Mouse (Mus musculus) heart, postnatal 14 days (tissue): ENCODE data around the gene Rnf5. TPM values are rescaled to one million over a fixed set of nuclear protein-coding genes. Genes with fewer than 3 reads are reported as not detected.

Experiments used
- DNase-seq, 2 experiments: peaks; one replicate each; pipeline ENCODE4 v3.0.0; 2021 to 2022
- intact Hi-C: fragments of 180-260 bp; cut with DNase I; formaldehyde crosslinking; loops from one replicate; pipeline ENCODE4 v1.15.1; 2025
- total RNA-seq, 2 experiments: library from RNA; stranded (reverse); gene quantifications; 2 replicates each; pipeline ENCODE4 v1.2.3; 2021

Rnf5 gene
- total RNA-seq, 2 experiments from 2014 or later, result 33.6 to 35.4 TPM

GRCm38 (mm10) chr17:34590154-34590987 lies 13.1 kb downstream of the Rnf5 start:
- intact Hi-C loops, result no loop called here
- DNase-seq, result peak in 1 of 2 experiments; percentile 28

- intact Hi-C loops, result no loop called here
- peak; percentile 72 to 73 for DNase-seq
Observed at GRCm38 (mm10) chr17:34589681-34590101, 13.8 kb downstream of the Rnf5 start, which contains the start of gene Gpsm3. Gene Gpsm3 (plus strand): TSS chr17:34589806.

- intact Hi-C loops, result no loop called here
- DNase-seq, result no peak
Observed at GRCm38 (mm10) chr17:34589206-34589605, 14.3 kb downstream of the Rnf5 start.

- DNase-seq, result no peak
- intact Hi-C loops, result no loop called here
Observed at GRCm38 (mm10) chr17:34588767-34589166, 14.7 kb downstream of the Rnf5 start.

DNA sequence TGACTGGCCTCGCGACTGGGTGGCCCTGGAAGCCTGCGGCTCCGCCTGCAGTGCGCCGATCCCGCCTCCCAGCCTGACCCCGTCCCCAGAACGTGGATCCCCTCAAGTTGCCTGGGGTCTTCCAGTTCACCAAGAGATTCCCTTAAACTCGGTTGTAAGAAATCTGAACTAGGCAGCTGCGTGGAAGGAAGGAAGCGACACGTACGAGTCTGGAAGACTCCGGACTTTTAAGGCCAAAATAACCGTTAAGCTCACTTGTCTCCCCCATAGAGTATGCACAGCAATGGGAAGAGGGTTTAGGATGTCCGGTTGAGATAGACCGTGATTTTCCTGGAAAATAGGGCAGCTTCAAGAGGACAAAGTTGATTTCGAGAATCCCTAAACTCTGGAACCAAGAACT lies 15.7 kb downstream of the Rnf5 start:
- no peak for DNase-seq
- intact Hi-C loops, result no loop called here

- DNase-seq, result peak; percentile 98 to 99
- intact Hi-C loops, result no loop called here
Observed at GRCm38 (mm10) chr17:34587423-34587811, 16.1 kb downstream of the Rnf5 start.

DNA sequence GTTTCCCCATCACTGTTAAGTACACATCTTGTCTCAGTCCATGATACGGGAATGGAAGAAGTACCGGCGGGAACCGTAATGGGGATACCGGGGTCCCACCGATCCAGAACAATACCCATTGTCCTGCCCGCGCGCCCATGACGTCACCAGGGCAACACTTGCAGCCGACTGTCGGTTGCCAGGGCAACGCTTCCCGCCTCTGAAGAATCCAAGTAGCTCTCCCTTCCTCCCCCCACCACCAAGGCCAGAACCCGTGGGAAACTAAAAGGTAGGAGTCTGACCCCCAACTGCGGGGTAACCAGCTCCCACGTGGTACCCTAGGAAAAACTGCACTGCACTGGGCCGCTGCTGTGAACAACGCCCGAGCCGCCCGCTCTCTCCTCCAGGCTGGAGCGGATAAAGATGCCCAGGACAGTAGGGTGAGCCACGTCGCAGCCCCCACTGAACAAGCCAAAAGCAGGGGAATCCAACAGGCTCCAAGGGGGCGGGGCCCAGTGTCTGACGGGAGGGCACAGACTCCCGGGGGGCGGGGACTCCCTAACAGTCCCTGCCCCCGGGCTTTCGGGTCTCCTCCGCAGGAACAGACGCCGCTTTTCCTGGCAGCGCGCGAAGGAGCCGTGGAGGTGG lies 16.6 kb downstream of the Rnf5 start:
- intact Hi-C loops, result no loop called here
- peak; percentile 83 to 88 for DNase-seq

DNA sequence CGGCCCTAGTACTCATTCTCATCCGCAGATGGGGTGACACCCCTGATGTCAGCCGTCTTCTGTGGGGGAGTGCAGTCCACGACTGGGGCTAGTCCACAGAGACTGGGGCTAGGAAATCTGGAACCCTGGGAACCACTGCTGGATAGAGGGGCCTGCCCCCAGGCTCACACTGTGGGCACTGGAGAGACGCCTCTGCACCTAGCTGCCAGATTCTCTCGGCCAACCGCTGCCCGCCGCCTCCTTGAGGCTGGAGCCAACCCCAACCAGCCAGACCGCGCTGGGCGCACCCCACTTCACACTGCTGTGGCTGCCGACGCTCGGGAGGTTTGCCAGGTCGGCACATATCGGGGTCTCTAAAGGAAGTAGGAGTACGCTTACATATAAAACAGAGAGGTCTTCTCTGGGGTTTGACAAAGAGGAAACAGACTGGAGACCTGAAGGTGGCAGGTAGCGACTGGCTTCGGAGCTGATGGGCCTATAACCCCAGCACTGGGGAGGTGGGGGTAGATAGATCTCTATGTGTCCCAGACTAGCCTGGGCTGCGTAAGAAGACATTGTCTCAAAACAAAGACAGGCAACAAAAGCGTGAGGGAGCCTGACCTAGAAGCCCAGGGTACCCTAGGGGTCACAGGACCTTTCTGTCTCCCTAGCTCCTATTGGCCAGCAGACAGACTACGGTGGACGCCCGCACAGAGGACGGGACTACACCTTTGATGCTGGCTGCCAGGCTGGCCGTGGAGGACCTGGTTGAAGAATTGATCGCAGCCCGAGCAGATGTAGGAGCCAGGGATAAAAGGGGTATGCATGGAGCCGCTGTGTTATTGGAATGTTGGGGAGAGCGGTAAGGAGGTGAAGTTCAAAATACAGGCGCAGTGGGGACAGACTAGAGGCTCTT lies 17.4 kb downstream of the Rnf5 start:
- no peak for DNase-seq
- intact Hi-C loops, result loop anchor here (2.0 kb wide), 1 partner anchor 15 kb away; no protein-coding TSS in a partner anchor

- no peak for DNase-seq
- intact Hi-C loops, result loop anchor here (2.0 kb wide), 1 partner anchor 14 kb away; no protein-coding TSS in a partner anchor
Observed at GRCm38 (mm10) chr17:34585121-34585520, 18.4 kb downstream of the Rnf5 start.

GRCm38 (mm10) chr17:34583819-34584218 lies 19.7 kb downstream of the Rnf5 start:
- intact Hi-C loops, result loop anchor here (2.0 kb wide), 1 partner anchor 13 kb away; no protein-coding TSS in a partner anchor
- no peak for DNase-seq

- intact Hi-C loops, result no loop called here
- DNase-seq, result no peak
Observed at GRCm38 (mm10) chr17:34583397-34583796, 20.1 kb downstream of the Rnf5 start.

GRCm38 (mm10) chr17:34582528-34582927 lies 21.0 kb downstream of the Rnf5 start:
- DNase-seq, result no peak
- intact Hi-C loops, result no loop called here

- intact Hi-C loops, result no loop called here
- DNase-seq, result no peak
Observed at GRCm38 (mm10) chr17:34578070-34578469, 25.4 kb downstream of the Rnf5 start.

DNA sequence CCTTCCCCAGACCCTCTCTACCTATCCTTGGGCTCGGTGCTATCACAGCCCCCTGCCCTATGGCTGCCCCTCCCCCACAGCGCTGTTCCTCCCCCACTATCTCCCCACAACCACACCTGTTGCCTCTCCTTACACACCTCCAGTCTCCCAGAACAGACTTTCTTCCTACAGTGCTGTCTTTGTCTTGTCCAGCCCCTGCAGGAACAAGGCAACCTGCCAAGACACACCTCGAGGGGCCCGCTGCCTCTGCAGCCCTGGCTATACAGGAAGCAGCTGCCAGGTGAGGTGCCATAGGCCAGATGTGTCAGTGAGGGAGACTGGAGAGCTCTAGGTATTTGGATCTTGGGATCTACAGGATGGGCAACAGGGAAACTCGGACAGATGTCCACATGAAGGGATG lies 26.9 kb downstream of the Rnf5 start:
- intact Hi-C loops, result no loop called here
- no peak for DNase-seq

DNA sequence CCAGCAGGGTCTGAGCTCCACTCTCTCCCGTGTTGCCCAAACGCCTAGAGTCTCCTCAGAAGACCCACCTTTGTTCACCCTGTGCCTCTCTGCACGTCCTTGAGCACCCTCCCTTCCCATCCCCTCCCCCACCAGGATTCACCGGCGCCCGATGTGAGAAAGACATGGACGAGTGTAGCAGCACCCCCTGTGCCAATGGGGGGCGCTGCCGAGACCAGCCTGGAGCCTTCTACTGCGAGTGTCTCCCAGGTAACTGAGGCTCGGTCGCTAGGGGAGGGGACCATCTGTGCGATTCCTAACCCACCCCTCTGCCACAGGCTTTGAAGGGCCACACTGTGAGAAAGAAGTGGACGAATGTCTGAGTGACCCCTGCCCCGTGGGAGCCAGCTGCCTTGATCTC lies 31.1 kb downstream of the Rnf5 start:
- intact Hi-C loops, result loop anchor here (1.0 kb wide), 1 partner anchor 47 kb away; no protein-coding TSS in a partner anchor
- no peak for DNase-seq

DNA sequence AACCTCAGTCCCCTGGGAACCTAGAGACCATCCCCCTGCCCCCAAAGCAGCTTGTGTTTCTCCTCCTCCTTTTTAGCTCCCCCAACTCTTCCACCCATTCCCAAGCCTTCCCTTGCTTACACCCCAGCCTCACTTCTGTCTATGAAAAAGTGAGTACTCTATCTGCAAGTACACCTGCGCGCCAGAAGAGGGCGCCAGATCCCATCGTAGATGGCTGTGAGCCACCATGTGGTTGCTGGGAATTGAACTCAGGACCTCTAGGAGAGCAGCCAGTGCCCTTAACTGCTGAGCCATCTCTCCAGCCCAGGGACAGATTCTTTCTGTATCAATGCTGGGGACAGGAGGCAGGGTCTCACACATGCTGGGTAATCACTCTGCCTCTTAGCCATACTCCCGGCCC lies 31.6 kb downstream of the Rnf5 start:
- intact Hi-C loops, result loop anchor here (1.0 to 2.0 kb wide), 2 partner anchors 13 to 47 kb away; no protein-coding TSS in a partner anchor
- DNase-seq, result no peak

GRCm38 (mm10) chr17:34569919-34570318 lies 33.6 kb downstream of the Rnf5 start:
- no peak for DNase-seq
- intact Hi-C loops, result loop anchor here (2.0 kb wide), 1 partner anchor 15 kb away; no protein-coding TSS in a partner anchor

GRCm38 (mm10) chr17:34568421-34568820 lies 35.1 kb downstream of the Rnf5 start:
- DNase-seq, result no peak
- intact Hi-C loops, result no loop called here

DNA sequence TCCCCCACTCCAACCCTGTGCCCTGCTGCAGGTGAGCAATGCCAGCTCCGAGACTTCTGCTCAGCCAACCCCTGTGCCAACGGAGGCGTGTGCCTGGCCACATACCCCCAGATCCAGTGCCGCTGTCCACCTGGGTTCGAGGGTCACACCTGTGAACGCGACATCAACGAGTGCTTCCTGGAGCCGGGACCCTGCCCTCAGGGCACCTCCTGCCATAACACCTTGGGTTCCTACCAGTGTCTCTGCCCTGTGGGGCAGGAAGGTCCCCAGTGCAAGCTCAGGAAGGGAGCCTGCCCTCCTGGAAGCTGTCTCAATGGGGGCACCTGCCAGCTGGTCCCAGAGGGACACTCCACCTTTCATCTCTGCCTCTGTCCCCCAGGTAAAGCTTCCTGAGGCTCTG lies 36.2 kb downstream of the Rnf5 start:
- DNase-seq, result no peak
- intact Hi-C loops, result no loop called here

DNA sequence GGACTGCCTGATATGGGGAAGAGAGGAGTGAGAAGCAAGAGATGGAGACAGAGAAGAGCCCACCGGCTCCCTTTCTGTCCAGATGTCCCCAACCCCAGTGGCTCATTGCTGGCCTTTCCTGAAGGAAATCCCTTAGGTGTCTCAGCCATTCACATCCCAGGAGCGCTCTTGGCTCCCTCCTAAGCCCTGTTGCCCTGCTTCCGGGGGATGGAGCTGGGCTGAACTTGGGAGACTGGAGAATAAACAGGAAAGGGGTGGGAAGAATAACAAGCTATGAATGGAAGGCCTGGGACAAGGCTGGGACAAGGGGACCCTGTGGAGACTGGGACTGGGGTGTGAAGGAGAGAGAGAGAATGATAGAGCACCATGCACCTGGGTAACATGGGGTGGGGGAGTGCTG lies 38.7 kb downstream of the Rnf5 start:
- intact Hi-C loops, result no loop called here
- DNase-seq, result peak; percentile 45 to 62
